Mouse (Mus musculus): ENCODE data around the gene Prmt9. TPM values are rescaled to one million over a fixed set of nuclear protein-coding genes. Genes with fewer than 3 reads are reported as not detected.
A peak's percentile ranks its signal among the peaks of the same experiment; 100 is the strongest.

Gene Prmt9
- polyA plus RNA-seq, 1 experiment from 2014 or later = 16.7 TPM

GRCm38 (mm10) chr8:77536821-77537220 is 12.4 kb upstream of the Prmt9 start:
- WGBS = 81% methylated on average over 12 of the region's 12 CpGs
- no peak overlapping the region for H3K4me3 ChIP-seq
- no peaks in the 10 kb centered on the region for H3K4me1 ChIP-seq
- H3K4me2 ChIP-seq = no peak overlapping the region
- ATAC-seq (ENCODE audit: insufficient number of reproducible peaks, low FRiP score, low TSS enrichment, low read depth) = no peak
- H3K27ac ChIP-seq = no peak overlapping the region
- H3K9me3 ChIP-seq = no peaks in the 10 kb centered on the region
- H3K27me3 ChIP-seq = no peaks in the 10 kb centered on the region
- H3K9ac ChIP-seq = no peak overlapping the region
- H3K36me3 ChIP-seq = no peaks in the 10 kb centered on the region

- no peaks in the 10 kb centered on the region for H3K4me1 ChIP-seq
- no peaks in the 10 kb centered on the region for H3K9me3 ChIP-seq
- no peak overlapping the region for H3K4me3 ChIP-seq
- no peak for ATAC-seq (ENCODE audit: insufficient number of reproducible peaks, low FRiP score, low TSS enrichment, low read depth)
- no peak overlapping the region for H3K27ac ChIP-seq
- H3K9ac ChIP-seq = no peak overlapping the region
- no peak overlapping the region for H3K4me2 ChIP-seq
- H3K27me3 ChIP-seq = no peaks in the 10 kb centered on the region
- H3K36me3 ChIP-seq = no peaks in the 10 kb centered on the region
- WGBS = 82% methylated on average over 1 of the region's 1 CpGs
Measured at GRCm38 (mm10) chr8:77538256-77538655, 10.9 kb upstream of the Prmt9 start.

GRCm38 (mm10) chr8:77543152-77543777 is 5.9 kb upstream of the Prmt9 start:
- WGBS = 85% methylated on average over 6 of the region's 6 CpGs
- Histone ChIP-seq H3K4me2 (no peak overlapping the region), H3K27ac (no peak overlapping the region), H3K36me3 (no peaks in the 10 kb centered on the region), H3K27me3 (no peaks in the 10 kb centered on the region), H3K4me1 (no peaks in the 10 kb centered on the region), H3K9me3 (no peaks in the 10 kb centered on the region), H3K9ac (no peak overlapping the region), H3K4me3 (no peak overlapping the region)
- no peak for ATAC-seq (ENCODE audit: insufficient number of reproducible peaks, low FRiP score, low TSS enrichment, low read depth)

GRCm38 (mm10) chr8:77544428-77544827 is 4.8 kb upstream of the Prmt9 start:
- Histone ChIP-seq H3K4me3 (no peak overlapping the region), H3K9me3 (no peaks in the 10 kb centered on the region), H3K4me2 (no peak overlapping the region), H3K4me1 (no peaks in the 10 kb centered on the region), H3K27ac (no peak overlapping the region), H3K9ac (no peak overlapping the region), H3K27me3 (no peaks in the 10 kb centered on the region), H3K36me3 (no peaks in the 10 kb centered on the region)
- ATAC-seq (ENCODE audit: insufficient number of reproducible peaks, low FRiP score, low TSS enrichment, low read depth) = no peak
- 75% methylated on average over 3 of the region's 3 CpGs for WGBS

- no peak for ATAC-seq (ENCODE audit: insufficient number of reproducible peaks, low FRiP score, low TSS enrichment, low read depth)
- 86% methylated on average over 4 of the region's 4 CpGs for WGBS
- H3K4me1 ChIP-seq = no peaks in the 10 kb centered on the region
- no peaks in the 10 kb centered on the region for H3K27me3 ChIP-seq
- no peak overlapping the region for H3K4me3 ChIP-seq
- no peak overlapping the region for H3K27ac ChIP-seq
- no peak overlapping the region for H3K9ac ChIP-seq
- no peaks in the 10 kb centered on the region for H3K9me3 ChIP-seq
- no peak overlapping the region for H3K4me2 ChIP-seq
- no peaks in the 10 kb centered on the region for H3K36me3 ChIP-seq
Measured at GRCm38 (mm10) chr8:77545616-77546015, 3.6 kb upstream of the Prmt9 start.

- Histone ChIP-seq H3K27ac (no peak overlapping the region), H3K36me3 (peaks cover 34% of the 10 kb centered on the region), H3K27me3 (no peaks in the 10 kb centered on the region), H3K4me2 (peak overlapping the region; percentile 62), H3K4me3 (peak overlapping the region; percentile 90), H3K9me3 (no peaks in the 10 kb centered on the region), H3K9ac (no peak overlapping the region; the same call in 1 of the 2 replicates), H3K4me1 (0 out of 2 replicates have a peak, but pooled peaks cover 3% of the 10 kb centered on the region)
- no peak for ATAC-seq (ENCODE audit: insufficient number of reproducible peaks, low FRiP score, low TSS enrichment, low read depth)
- 15% methylated on average over 7 of the region's 7 CpGs for WGBS
Measured at GRCm38 (mm10) chr8:77549881-77550580, 834 bp downstream of the Prmt9 start.

GRCm38 (mm10) chr8:77552491-77552890 is 3.3 kb downstream of the Prmt9 start:
- no peak for ATAC-seq (ENCODE audit: insufficient number of reproducible peaks, low FRiP score, low TSS enrichment, low read depth)
- Histone ChIP-seq H3K4me1 (0 out of 2 replicates have a peak, but pooled peaks cover 3% of the 10 kb centered on the region), H3K27me3 (no peaks in the 10 kb centered on the region), H3K4me3 (no peak overlapping the region), H3K27ac (no peak overlapping the region), H3K36me3 (peaks cover 57% of the 10 kb centered on the region), H3K4me2 (no peak overlapping the region), H3K9me3 (no peaks in the 10 kb centered on the region), H3K9ac (no peak overlapping the region)
- 95% methylated on average over 3 of the region's 3 CpGs for WGBS

GRCm38 (mm10) chr8:77561441-77561840 is 12.2 kb downstream of the Prmt9 start:
- 91% methylated on average over 3 of the region's 3 CpGs for WGBS
- Histone ChIP-seq H3K4me2 (no peak overlapping the region), H3K4me1 (no peaks in the 10 kb centered on the region)

GRCm38 (mm10) chr8:77574229-77574628 is 25.0 kb downstream of the Prmt9 start:
- Histone ChIP-seq H3K27ac (no peak overlapping the region), H3K4me3 (no peak overlapping the region), H3K9me3 (no peaks in the 10 kb centered on the region), H3K4me2 (no peak overlapping the region), H3K4me1 (no peaks in the 10 kb centered on the region), H3K9ac (no peak overlapping the region), H3K27me3 (no peaks in the 10 kb centered on the region), H3K36me3 (peaks cover 46% of the 10 kb centered on the region)
- ATAC-seq (ENCODE audit: insufficient number of reproducible peaks, low FRiP score, low TSS enrichment, low read depth) = no peak
- 88% methylated on average over 5 of the region's 5 CpGs for WGBS

More at GRCm38 (mm10) chr8:77561441-77561840, 12.2 kb downstream of the Prmt9 start:
- no peak overlapping the region for H3K9ac ChIP-seq
- no peaks in the 10 kb centered on the region for H3K27me3 ChIP-seq
- H3K36me3 ChIP-seq = peaks cover 71% of the 10 kb centered on the region
- no peak overlapping the region for H3K4me3 ChIP-seq
- H3K27ac ChIP-seq = no peak overlapping the region
- ATAC-seq (ENCODE audit: insufficient number of reproducible peaks, low FRiP score, low TSS enrichment, low read depth) = no peak
- H3K9me3 ChIP-seq = no peaks in the 10 kb centered on the region

GRCm38 (mm10) chr8:77577674-77578073 is 28.5 kb downstream of the Prmt9 start:
- no peaks in the 10 kb centered on the region for H3K9me3 ChIP-seq
- H3K27me3 ChIP-seq = no peaks in the 10 kb centered on the region
- ATAC-seq (ENCODE audit: insufficient number of reproducible peaks, low FRiP score, low TSS enrichment, low read depth) = no peak
- no peak overlapping the region for H3K4me3 ChIP-seq
- no peak overlapping the region for H3K9ac ChIP-seq
- H3K36me3 ChIP-seq = peaks cover 56% of the 10 kb centered on the region
- no peaks in the 10 kb centered on the region for H3K4me1 ChIP-seq
- H3K27ac ChIP-seq = no peak overlapping the region
- 92% methylated on average over 7 of the region's 7 CpGs for WGBS
- no peak overlapping the region for H3K4me2 ChIP-seq

- ATAC-seq (ENCODE audit: insufficient number of reproducible peaks, low FRiP score, low TSS enrichment, low read depth) = no peak
- H3K36me3 ChIP-seq = peaks cover 25% of the 10 kb centered on the region
- no peaks in the 10 kb centered on the region for H3K27me3 ChIP-seq
- no peak overlapping the region for H3K4me3 ChIP-seq
- WGBS = 89% methylated on average over 4 of the region's 4 CpGs
- H3K9me3 ChIP-seq = no peaks in the 10 kb centered on the region
- no peak overlapping the region for H3K27ac ChIP-seq
- H3K9ac ChIP-seq = no peak overlapping the region
- no peak overlapping the region for H3K4me2 ChIP-seq
- H3K4me1 ChIP-seq = no peaks in the 10 kb centered on the region
Measured at GRCm38 (mm10) chr8:77584174-77584573, 35.0 kb downstream of the Prmt9 start.

GRCm38 (mm10) chr8:77609621-77610020 is 60.4 kb downstream of the Prmt9 start:
- WGBS = 4% methylated on average over 7 of the region's 7 CpGs
- Histone ChIP-seq H3K4me1 (peaks cover 7% of the 10 kb centered on the region), H3K4me2 (peak overlapping the region; percentile 80), H3K9ac (peak overlapping the region; percentile 50), H3K27me3 (no peaks in the 10 kb centered on the region), H3K36me3 (no peaks in the 10 kb centered on the region), H3K9me3 (no peaks in the 10 kb centered on the region), H3K4me3 (peak overlapping the region; percentile 85), H3K27ac (no peak overlapping the region)
- ATAC-seq (ENCODE audit: insufficient number of reproducible peaks, low FRiP score, low TSS enrichment, low read depth) = no peak

Measured in limb, embryonic 15.5 days (tissue).